Mouse (Mus musculus) hindlimb bud, embryonic 11.5 days (tissue): Measurements from ENCODE around the gene Crot.
"Not testable (repeated sequence)": the region's sequence is repeated elsewhere in the genome, so short reads cannot be mapped to it uniquely, and the experiment has no call there.

Experiments
- DNase-seq: peaks from one replicate; pipeline ENCODE4 v3.0.0-alpha.2; 2012; ENCODE audit warnings: low read depth, low spot score; ENCODE audit errors: extremely low spot score

Gene Crot

DNA sequence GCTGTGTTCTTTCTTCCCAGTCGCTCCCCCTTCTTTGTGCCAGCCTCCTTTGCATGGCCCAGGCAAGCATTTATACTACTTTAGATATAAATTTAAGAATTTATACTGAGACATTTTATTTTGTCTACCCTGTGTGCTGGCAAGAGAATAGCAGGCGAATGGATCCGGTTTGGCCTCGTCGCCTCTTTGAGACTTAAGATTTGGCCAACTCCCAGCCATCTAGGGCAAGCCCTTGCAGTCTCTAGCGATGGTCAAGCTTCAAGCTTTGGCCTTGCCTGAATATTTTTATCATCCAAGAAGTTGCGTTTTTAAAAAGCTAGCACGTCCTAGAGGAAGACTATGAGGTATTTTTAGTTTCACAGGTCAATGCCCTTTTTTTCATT is 380 bp upstream of the Crot start:
- peak; percentile 18 for DNase-seq

DNA sequence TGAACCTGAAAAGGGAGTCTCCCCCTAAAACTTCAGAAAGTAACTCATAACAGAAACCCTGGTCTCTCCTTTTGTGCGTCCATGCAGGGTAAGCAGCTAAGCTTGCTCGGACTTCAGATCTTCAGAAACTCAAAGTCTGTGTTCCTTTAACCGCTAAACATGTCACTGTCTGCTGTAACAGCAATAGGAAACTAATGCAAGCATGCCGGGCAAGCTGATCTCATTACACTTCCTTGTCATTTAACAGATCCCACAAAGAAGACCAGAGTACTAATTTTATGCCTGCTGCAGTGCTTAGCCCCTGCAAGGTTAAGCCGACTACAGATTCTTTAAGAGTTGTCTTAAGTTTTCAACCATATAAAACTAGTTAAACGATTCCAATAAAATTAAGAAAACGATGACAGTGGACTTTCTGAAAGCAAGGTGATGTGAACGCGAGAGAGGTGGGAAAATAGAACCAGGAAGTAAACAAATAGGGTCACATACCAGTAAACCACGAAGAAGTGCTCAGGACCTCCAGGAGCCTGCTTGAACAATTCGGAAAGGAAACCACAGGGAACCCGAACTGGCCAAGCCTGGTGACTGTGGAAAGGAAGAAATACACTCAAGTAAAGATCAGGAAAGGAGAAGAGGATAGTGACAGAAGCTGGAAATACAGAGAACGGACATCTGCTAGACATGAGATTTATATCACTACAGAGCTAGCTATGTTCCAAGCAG is 998 bp downstream of the Crot start:
- no peak for DNase-seq

- DNase-seq = no peak
These were observed 5.5 kb downstream of the Crot start for GRCm38 (mm10) chr5:8991626-8992025.

GRCm38 (mm10) chr5:8990526-8990925 is 6.6 kb downstream of the Crot start:
- no peak for DNase-seq

DNA sequence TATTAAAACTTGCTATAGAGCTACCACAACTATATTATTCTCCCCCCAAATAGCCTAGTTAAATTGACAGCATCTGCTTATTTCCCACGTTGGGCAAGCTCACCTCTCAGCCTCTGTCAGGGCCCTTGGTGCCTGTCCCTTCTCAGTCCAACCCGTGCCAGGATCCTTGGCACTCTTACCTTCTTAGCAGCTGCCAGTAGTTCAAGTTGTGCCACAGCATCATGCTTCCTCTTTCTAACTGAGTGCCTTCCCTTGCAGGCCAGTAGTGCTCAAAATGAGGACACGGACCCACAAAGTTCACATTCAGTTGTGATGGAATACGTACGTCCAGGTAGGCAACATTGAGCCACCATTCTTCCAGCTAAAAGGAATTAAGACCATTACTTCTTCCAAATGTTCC is 9.2 kb downstream of the Crot start:
- DNase-seq = no peak

GRCm38 (mm10) chr5:8985470-8985869 is 11.7 kb downstream of the Crot start:
- DNase-seq = no peak

- no peak for DNase-seq
These were observed 22.4 kb downstream of the Crot start for GRCm38 (mm10) chr5:8974721-8975120.

- DNase-seq = no peak
These were observed 24.8 kb downstream of the Crot start for GRCm38 (mm10) chr5:8972355-8972754.

- no peak for DNase-seq
These were observed 26.4 kb downstream of the Crot start for GRCm38 (mm10) chr5:8970694-8971093.

DNA sequence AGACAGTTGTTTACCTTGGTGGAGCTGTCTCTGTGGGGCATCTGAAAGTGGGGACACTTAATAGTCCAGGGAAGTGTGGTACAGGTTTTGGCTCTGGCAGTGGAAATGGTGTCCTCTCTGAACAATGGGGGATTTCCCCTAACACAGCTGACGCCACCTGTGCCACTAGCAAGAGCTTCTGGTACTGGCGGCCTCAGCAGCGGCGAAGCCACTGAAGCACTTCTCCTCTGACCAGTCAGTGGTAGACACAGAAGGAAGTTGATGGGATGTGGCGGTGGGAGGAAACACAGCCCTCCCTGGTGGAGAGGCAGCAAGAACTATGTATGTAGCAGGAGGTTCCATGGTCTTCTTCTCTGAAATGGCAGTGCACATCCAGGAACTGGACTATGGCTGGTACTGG is 32.6 kb downstream of the Crot start:
- no peak for DNase-seq

- no peak for DNase-seq
These were observed 36.6 kb downstream of the Crot start for GRCm38 (mm10) chr5:8960534-8960933.

GRCm38 (mm10) chr5:8955544-8955943 is 41.6 kb downstream of the Crot start:
- no peak for DNase-seq

DNA sequence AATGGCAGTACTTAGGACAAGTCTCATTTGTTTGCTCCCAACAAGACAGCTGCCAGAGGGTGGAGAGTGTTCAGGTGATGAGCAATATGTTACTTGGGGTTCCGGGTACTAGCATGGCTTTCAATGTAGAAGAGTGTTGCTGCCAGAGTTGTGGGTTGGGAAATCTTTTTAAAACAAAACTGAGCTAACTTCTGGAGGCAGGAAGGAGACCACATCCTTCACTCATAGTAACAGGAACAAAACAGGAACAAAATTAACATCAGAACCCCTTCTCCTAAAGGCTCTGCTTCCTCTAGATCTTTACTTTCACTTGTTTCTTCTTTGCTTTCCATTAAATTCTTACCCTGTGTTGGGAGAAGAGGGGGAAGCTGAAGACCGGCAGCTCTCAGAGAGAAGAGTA is 43.5 kb downstream of the Crot start:
- no peak for DNase-seq

GRCm38 (mm10) chr5:8947423-8948110 is 49.6 kb downstream of the Crot start:
- DNase-seq = no peak

DNA sequence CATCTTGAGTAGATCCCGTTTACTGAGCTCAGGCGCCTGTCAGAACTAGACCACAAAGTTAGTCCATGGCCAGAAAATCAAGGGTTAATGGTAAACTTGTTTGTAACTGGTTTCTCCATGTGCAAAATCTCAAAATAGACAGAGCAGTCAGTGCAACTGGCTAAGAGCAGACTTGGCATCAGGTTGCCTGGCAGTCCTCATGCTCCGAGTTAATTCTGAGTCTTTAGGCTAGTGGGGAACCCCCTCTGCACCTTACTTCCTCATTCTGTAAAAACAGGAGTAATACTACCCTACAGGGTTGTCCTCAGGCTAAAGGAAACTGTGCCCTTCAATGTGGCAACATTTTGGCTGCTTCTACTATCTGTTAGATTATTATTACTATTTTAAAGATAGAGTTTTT is 53.3 kb downstream of the Crot start:
- DNase-seq = no peak

DNA sequence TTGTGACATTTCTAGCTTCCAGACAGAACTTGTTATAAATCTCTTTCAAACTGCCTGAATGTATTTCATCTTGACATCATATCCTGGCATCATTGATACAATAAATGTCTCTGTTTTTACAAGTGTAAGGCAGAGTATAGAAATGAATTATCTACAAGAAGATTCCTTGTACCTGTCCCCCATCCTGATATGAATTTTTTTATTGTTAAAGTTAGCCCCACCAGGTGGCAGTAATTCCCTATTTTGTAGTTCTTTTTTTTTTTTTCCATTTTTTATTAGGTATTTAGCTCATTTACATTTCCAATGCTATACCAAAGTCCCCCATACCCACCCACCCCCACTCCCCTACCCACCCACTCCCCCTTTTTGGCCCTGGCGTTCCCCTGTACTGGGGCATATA is 55.9 kb downstream of the Crot start:
- not testable (repeated sequence) for DNase-seq

- DNase-seq = no peak
These were observed 59.2 kb downstream of the Crot start for GRCm38 (mm10) chr5:8937965-8938364.

DNA sequence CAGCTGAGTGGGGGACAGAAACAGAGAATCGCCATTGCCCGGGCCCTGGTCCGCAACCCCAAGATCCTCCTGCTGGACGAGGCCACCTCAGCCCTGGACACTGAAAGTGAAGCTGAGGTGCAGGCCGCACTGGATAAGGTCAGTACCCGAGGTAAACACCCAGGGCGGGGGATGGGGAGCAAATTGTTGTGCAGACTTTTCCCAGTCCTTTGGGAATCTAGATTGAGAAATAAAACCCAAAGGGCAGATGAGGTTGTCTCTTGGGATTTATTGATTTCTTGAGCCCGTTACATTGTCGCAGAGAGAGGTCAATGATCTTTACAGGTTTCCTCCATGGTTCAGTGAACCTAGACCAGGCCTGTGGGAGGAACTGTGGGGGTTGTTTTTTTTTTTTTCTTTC is 68.7 kb downstream of the Crot start:
- no peak for DNase-seq

- DNase-seq = no peak
These were observed 80.1 kb downstream of the Crot start for GRCm38 (mm10) chr5:8917069-8917468.

DNA sequence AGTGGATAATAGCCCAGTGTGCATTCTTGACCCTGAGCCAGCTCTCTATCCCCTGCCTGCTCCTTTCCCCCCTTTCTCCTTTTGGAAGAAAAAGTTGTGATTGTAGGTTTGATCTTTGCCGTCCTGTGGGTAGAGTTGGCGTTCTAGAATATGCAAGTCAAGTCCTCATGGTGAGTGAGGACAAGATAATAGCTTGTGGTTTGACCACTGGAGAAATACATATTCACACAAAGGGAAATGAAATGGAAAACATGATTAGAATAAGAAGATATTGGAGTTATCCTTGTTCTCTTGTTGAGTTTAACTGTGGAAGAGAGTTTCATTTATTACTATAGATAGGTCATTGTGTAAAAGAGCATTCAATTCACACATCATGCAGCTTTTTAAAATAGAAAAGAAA is 80.7 kb downstream of the Crot start:
- no peak for DNase-seq
